Mouse (Mus musculus): ENCODE results near the gene Zfpm1.
A peak's percentile ranks its signal among the peaks of the same experiment; 100 is the strongest.

DNA sequence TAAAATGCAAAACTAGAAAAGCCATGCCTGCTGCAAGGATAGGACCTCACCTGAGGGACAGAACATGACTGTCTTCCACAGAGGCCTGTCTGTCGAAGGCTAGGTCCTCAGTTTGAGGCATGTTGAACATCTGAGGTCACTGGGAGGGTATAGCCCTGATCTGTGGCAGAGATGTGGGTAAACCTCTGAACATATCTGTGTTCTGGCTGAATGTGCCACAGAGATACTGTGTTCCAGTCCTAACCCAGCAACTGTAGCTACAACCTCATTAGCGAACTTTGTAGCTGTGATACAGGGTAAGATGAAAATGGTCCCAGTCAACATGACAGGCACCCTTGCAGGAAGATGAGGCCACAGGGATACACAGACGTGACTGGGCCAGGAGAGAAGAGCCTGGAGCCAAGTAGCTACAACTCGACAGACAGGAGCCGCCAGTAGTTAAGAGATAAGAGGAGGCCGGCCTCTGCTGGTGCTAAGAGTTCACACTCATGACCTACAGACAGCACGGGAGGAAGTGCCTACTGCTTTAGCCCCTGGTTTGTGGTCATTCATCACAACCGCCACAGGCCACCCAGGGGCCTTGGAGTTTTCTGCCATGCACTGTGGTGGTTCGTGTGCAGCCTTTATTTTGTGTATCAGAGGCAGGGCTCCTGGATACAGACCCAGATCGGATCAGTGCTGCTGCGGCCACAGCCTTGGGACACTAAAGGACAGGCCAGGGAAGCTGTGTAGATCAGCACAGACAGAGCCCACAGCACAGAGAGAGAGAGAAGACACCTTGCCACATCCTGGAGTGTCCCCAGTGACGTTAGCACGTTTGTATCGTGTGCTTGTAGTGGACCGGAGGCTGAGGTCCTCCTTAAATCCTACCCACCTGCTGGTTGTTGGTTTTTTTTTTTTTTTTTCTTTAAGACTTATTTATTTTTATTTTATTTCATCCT is 67.7 kb downstream of the Zfpm1 start:
- peak; percentile 24; the same call in 1 of the 2 replicates for TF ChIP-seq CTCF (IDR thresholded peaks at IDR 0.05; ENCODE audit: low read depth)
- TF ChIP-seq EP300 (IDR thresholded peaks at IDR 0.05; ENCODE audit: low read depth) = peak; percentile 83
